ENCODE assay signal across 8 mouse cellular contexts in genomic region chr5:57714621-57715523, GRCm38 (mm10). TPM values are rescaled to one million over a fixed set of nuclear protein-coding genes. Genes with fewer than 3 reads are reported as not detected.
DNase-seq lines count a peak whose midpoint lies in the region; ATAC-seq and TF ChIP-seq lines count a peak whose summit lies in the region.

No protein-coding gene starts in this region.

- peak; percentile 77 for DNase-seq in forebrain, embryonic 14.5 days (ENCODE audit: low spot score)
- DNase-seq in heart, postnatal 36 days: peak; percentile 38 to 60
- DNase-seq in layer of hippocampus, adult 9-11 months: peak; percentile 61
- peak; percentile 62 for DNase-seq in ovary, postnatal 36 days (ENCODE audit: low spot score)
- peak; percentile 62 for DNase-seq in urinary bladder, adult 2 months (ENCODE audit: low spot score)

- peak overlapping the region; percentile 96 for H3K4me2 ChIP-seq in forebrain, embryonic 14.5 days (ENCODE audit: low read length)
- peak overlapping the region; percentile 96 for H3K4me2 ChIP-seq in lung, embryonic 16.5 days (ENCODE audit: low read depth, low read length)

- H3K4me3 ChIP-seq in E14TG2a.4 (replicated peaks; ENCODE audit: low read length): peak overlapping the region; percentile 77
- peak overlapping the region; percentile 65 for H3K4me3 ChIP-seq in forebrain, embryonic 14.5 days (ENCODE audit: low read depth, low read length)
- peak overlapping the region; percentile 72 for H3K4me3 ChIP-seq in lung, embryonic 16.5 days (ENCODE audit: low read length)

- no peaks in the 10 kb centered on the region for H3K36me3 ChIP-seq in E14TG2a.4 (ENCODE audit: insufficient read depth, low read length)
- H3K36me3 ChIP-seq in forebrain, embryonic 14.5 days (ENCODE audit: control insufficient read depth, insufficient read depth, low read length): no peaks in the 10 kb centered on the region
- H3K36me3 ChIP-seq in lung, embryonic 16.5 days (ENCODE audit: control insufficient read depth, insufficient read depth, low read length): no peaks in the 10 kb centered on the region

- H3K9me3 ChIP-seq in E14TG2a.4 (ENCODE audit: low read length): no peaks in the 10 kb centered on the region
- H3K9me3 ChIP-seq in forebrain, embryonic 14.5 days (replicated peaks; ENCODE audit: control insufficient read depth, low read length): no peaks in the 10 kb centered on the region
- H3K9me3 ChIP-seq in lung, embryonic 16.5 days (ENCODE audit: control insufficient read depth, low read length): no peaks in the 10 kb centered on the region

- H3K4me1 ChIP-seq in E14TG2a.4 (replicated peaks; ENCODE audit: low read depth, low read length): peaks cover 46% of the 10 kb centered on the region
- no peaks in the 10 kb centered on the region; the same call in 1 of the 2 replicates for H3K4me1 ChIP-seq in forebrain, embryonic 14.5 days (ENCODE audit: control insufficient read depth, insufficient read depth, low read length)
- peaks cover 15% of the 10 kb centered on the region for H3K4me1 ChIP-seq in lung, embryonic 16.5 days (replicated peaks; ENCODE audit: control insufficient read depth, insufficient read depth, low read length)

- H3K9ac ChIP-seq in forebrain, embryonic 14.5 days (ENCODE audit: low read length): peak overlapping the region; percentile 74
- H3K9ac ChIP-seq in lung, embryonic 16.5 days (ENCODE audit: low read length): peak overlapping the region; percentile 61

- ATAC-seq in cerebellum, adult (ENCODE audit: insufficient number of reproducible peaks, low FRiP score, low TSS enrichment): peak; percentile 16
- peak; percentile 41 for ATAC-seq in forebrain, embryonic 14.5 days
- ATAC-seq in lung, embryonic 16.5 days (ENCODE audit: low read depth): peak; percentile 49

- intact Hi-C loops in heart, postnatal 36 days (cut with DNase I): loop anchor here (1.0 to 5.0 kb wide), 4 partner anchors 57 to 1111 kb away; no protein-coding TSS in a partner anchor

- TF ChIP-seq CTCF in E14TG2a.4 (conservative IDR thresholded peaks at IDR 0.05; ENCODE audit: low read length): no peak

- H3K27me3 ChIP-seq in E14TG2a.4 (ENCODE audit: insufficient read depth, low read length): peaks cover 83% of the 10 kb centered on the region
- no peaks in the 10 kb centered on the region for H3K27me3 ChIP-seq in forebrain, embryonic 14.5 days (replicated peaks; ENCODE audit: control insufficient read depth, insufficient read depth, low read length)
- H3K27me3 ChIP-seq in lung, embryonic 16.5 days (ENCODE audit: control insufficient read depth, insufficient read depth, low read depth, low read length): peaks cover 7% of the 10 kb centered on the region

- peak overlapping the region; percentile 76 for H3K27ac ChIP-seq in forebrain, embryonic 14.5 days (ENCODE audit: low read depth, low read length)
- H3K27ac ChIP-seq in lung, embryonic 16.5 days (ENCODE audit: low read length): peak overlapping the region; percentile 89

- 1% methylated on average over 44 of the region's 45 CpGs for WGBS in forebrain, embryonic 14.5 days
- WGBS in lung, embryonic 16.5 days: under 1% methylated on average over 44 of the region's 45 CpGs

RNA-seq across cellular contexts. Expression of gene Pcdh7, which starts 2.9 kb away (rescaled TPM):
- 8.3 and 10.7 TPM in 2 replicates for polyA plus RNA-seq in forebrain, embryonic 14.5 days (2014; fragmentation: Nextera tagmentation; extraction: Ambion mirVana)
- total RNA-seq in heart, postnatal 36 days (2021): 100 to 1,000 TPM; 105 to 107 TPM
- polyA plus RNA-seq in lung, embryonic 16.5 days (2015; fragmentation: Nextera tagmentation; extraction: Ambion mirVana): 2.8 and 3.1 TPM in 2 replicates
- polyA plus RNA-seq in urinary bladder, adult 2 months (2012; rRNA removed): 31.7 and 41.8 TPM in 2 replicates

Comparison
In these comparisons a context has a peak if more than half of its experiments do, and no peak if none do; other contexts are left out.
1. Peak in every context shown above with its lines: DNase-seq, ATAC-seq, H3K4me3 ChIP-seq and H3K27ac ChIP-seq.